Mouse (Mus musculus): ENCODE data around the gene Dcun1d5. TPM values are rescaled to one million over a fixed set of nuclear protein-coding genes. Genes with fewer than 3 reads are reported as not detected.

The Dcun1d5 gene
- 46.2 and 64.8 TPM in 2 replicates for polyA plus RNA-seq (2012; rRNA removed)

DNA sequence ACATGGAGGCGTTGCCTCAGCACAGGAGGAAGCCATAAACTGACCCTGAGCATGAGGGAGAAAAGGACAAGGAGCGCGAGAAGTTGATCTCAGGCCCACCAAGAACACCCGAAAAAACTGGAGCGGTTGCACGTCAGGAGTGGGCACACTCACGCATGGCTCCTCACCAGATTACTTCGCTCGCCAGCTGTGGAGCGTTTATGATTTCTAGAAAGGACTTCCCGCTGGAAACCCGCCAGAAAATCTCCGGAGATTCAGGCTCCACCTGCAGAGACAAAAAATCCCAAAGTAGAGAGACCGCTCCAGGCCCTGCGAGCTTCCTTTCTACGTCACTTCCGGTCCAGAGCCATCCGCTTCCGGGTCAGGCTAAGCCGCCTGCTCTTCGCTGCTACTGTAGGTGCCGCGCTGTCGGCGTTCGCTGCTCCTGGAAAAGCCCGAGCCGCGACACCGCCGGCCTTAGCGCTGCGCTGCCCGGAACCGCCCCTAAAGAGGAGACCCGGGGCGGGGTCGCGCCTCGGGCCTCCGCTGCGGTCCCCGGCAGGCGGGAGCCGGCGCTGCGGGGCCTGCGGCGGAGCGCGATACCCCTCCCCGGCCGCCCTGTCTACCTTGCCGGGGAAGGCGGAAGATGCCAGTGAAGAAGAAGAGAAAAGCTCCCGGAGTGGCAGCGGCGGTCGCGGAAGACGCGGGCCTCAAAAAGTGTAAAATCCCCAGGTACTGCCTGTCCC is at the start of gene Dcun1d5, which contains the start of gene Dync2h1:
TSS of gene Dcun1d5 (plus strand) at position 349 of the 725 bp plus-strand sequence.
TSS of gene Dync2h1 (minus strand) at position 275 of the 725 bp plus-strand sequence.
- WGBS, result under 1% methylated on average over 60 of the region's 62 CpGs
- H3K27me3 ChIP-seq (ENCODE audit: control insufficient read depth, insufficient read depth, low read length), result no peaks in the 10 kb centered on the region
- H3K27ac ChIP-seq (ENCODE audit: control insufficient read depth, insufficient read depth, low read length), result peak within 1 kb of the TSS; percentile 75
- no peaks in the 10 kb centered on the region for H3K36me3 ChIP-seq (ENCODE audit: control insufficient read depth, insufficient read depth, low read length)
- TF ChIP-seq POLR2A (IDR thresholded peaks at IDR 0.05; ENCODE audit: control insufficient read depth, extremely low read depth, insufficient read depth, low read length, poor library complexity) (peak; percentile 72), CTCF (IDR thresholded peaks at IDR 0.05; ENCODE audit: borderline replicate concordance, control insufficient read depth, extremely low read depth, insufficient read depth, low read length, poor library complexity) (0 out of 2 replicates have a peak, but pooled peaks have one; percentile 21)
- H3K4me3 ChIP-seq (ENCODE audit: control insufficient read depth, insufficient read depth, low read length), result peak within 1 kb of the TSS; percentile 89
- H3K4me1 ChIP-seq (replicated peaks; ENCODE audit: control insufficient read depth, insufficient read depth, low read length), result peaks cover 5% of the 10 kb centered on the region
- DNase-seq, result peak; percentile 92

DNA sequence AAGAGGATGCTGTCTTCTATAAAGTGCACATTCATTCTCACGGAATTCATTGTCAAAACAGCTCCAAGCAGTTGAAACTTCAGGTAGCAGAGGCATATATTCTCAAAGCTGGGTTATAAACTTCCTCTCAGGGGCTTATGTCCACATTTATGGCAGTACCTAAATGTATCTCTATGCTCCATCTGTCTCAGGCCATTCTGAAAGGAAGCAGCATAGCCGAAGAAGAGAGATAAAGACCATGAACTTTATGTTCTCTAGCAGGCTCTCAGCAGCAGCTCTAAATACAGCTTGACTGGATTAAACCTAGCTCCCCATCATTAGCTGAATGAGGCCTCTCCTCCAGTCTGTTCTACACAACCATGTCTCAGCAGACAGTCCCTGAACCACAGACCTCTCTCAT is 29.9 kb upstream of the Dcun1d5 start:
- Histone ChIP-seq H3K27me3 (ENCODE audit: control insufficient read depth, insufficient read depth, low read length) (no peaks in the 10 kb centered on the region), H3K4me1 (replicated peaks; ENCODE audit: control insufficient read depth, insufficient read depth, low read length) (no peaks in the 10 kb centered on the region), H3K27ac (ENCODE audit: control insufficient read depth, insufficient read depth, low read length) (no peak overlapping the region), H3K4me3 (ENCODE audit: control insufficient read depth, insufficient read depth, low read length) (no peak overlapping the region), H3K36me3 (ENCODE audit: control insufficient read depth, insufficient read depth, low read length) (no peaks in the 10 kb centered on the region)
- TF ChIP-seq POLR2A (IDR thresholded peaks at IDR 0.05; ENCODE audit: control insufficient read depth, extremely low read depth, insufficient read depth, low read length, poor library complexity) (no peak), CTCF (IDR thresholded peaks at IDR 0.05; ENCODE audit: borderline replicate concordance, control insufficient read depth, extremely low read depth, insufficient read depth, low read length, poor library complexity) (no peak)
- DNase-seq, result no peak
- 88% methylated on average over 2 of the region's 2 CpGs for WGBS

DNA sequence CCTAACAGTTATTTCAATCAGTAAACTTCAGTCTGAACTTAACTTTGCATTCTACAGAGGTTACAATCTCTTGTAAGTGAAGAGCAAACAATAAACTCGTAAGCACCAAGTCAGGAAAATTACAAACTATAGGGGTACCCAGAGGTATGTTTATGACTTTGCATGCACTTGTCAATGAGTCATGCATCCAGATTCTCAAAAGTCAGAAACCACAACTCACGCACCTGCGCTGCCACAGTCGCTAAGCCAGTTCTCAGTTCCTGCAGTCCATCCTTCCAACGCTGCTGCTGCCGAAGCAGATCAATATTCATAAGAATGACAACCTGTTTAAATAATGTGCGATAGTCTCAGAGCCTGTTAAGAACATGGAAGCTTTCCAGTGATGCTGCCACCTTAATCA is 25.7 kb upstream of the Dcun1d5 start:
- Histone ChIP-seq H3K4me1 (replicated peaks; ENCODE audit: control insufficient read depth, insufficient read depth, low read length) (no peaks in the 10 kb centered on the region), H3K27me3 (ENCODE audit: control insufficient read depth, insufficient read depth, low read length) (no peaks in the 10 kb centered on the region), H3K4me3 (ENCODE audit: control insufficient read depth, insufficient read depth, low read length) (no peak overlapping the region), H3K27ac (ENCODE audit: control insufficient read depth, insufficient read depth, low read length) (no peak overlapping the region), H3K36me3 (ENCODE audit: control insufficient read depth, insufficient read depth, low read length) (no peaks in the 10 kb centered on the region)
- no peak for DNase-seq
- no peak for TF ChIP-seq POLR2A (IDR thresholded peaks at IDR 0.05; ENCODE audit: control insufficient read depth, extremely low read depth, insufficient read depth, low read length, poor library complexity)
- no peak for TF ChIP-seq CTCF (IDR thresholded peaks at IDR 0.05; ENCODE audit: borderline replicate concordance, control insufficient read depth, extremely low read depth, insufficient read depth, low read length, poor library complexity)
- 97% methylated on average over 7 of the region's 7 CpGs for WGBS

DNA sequence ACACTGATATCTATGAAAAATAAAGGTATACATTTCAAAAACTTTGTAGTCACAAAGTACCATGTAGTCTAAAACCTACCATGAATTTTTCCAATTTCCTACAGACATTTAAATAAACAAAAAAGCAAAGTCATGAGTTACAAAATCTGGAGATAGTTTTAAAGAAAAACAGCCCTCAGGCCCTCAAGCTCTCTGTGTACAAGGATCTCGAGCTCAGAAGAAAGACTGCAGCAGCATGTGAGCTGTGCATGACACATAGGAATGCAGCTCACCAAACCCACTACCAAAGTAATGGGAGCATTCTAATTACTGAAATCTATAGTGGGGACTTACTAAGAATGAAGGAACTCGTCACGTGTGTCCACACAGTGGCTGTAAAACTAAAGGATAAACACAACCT is 24.6 kb upstream of the Dcun1d5 start:
- H3K27me3 ChIP-seq (ENCODE audit: control insufficient read depth, insufficient read depth, low read length), result no peaks in the 10 kb centered on the region
- no peak overlapping the region for H3K27ac ChIP-seq (ENCODE audit: control insufficient read depth, insufficient read depth, low read length)
- TF ChIP-seq POLR2A (IDR thresholded peaks at IDR 0.05; ENCODE audit: control insufficient read depth, extremely low read depth, insufficient read depth, low read length, poor library complexity), result no peak
- no peak for TF ChIP-seq CTCF (IDR thresholded peaks at IDR 0.05; ENCODE audit: borderline replicate concordance, control insufficient read depth, extremely low read depth, insufficient read depth, low read length, poor library complexity)
- no peaks in the 10 kb centered on the region for H3K4me1 ChIP-seq (replicated peaks; ENCODE audit: control insufficient read depth, insufficient read depth, low read length)
- H3K4me3 ChIP-seq (ENCODE audit: control insufficient read depth, insufficient read depth, low read length), result no peak overlapping the region
- 95% methylated on average over 3 of the region's 3 CpGs for WGBS
- H3K36me3 ChIP-seq (ENCODE audit: control insufficient read depth, insufficient read depth, low read length), result no peaks in the 10 kb centered on the region
- DNase-seq, result no peak

DNA sequence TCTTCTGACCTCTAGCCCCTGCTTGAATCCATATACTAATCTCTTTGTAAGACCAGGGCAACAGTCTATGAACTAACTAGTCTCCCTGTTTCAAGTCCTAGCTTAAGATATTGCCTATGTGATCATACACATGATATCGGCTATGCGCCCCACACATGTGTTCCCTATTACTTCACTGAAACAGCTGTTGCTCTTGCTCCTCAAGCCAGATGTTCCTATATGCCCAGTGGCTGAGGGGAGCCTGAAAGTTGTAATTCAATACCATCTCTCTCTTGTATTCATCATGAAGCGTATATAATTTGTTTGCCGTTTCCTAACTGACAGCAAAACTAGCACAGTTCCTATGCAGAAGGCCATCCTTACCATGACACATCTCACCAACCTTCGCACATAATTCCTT is 23.6 kb upstream of the Dcun1d5 start:
- H3K4me1 ChIP-seq (replicated peaks; ENCODE audit: control insufficient read depth, insufficient read depth, low read length), result no peaks in the 10 kb centered on the region
- no peaks in the 10 kb centered on the region for H3K36me3 ChIP-seq (ENCODE audit: control insufficient read depth, insufficient read depth, low read length)
- no peak overlapping the region for H3K4me3 ChIP-seq (ENCODE audit: control insufficient read depth, insufficient read depth, low read length)
- WGBS, result 96% methylated on average over 5 of the region's 5 CpGs
- H3K27me3 ChIP-seq (ENCODE audit: control insufficient read depth, insufficient read depth, low read length), result no peaks in the 10 kb centered on the region
- TF ChIP-seq POLR2A (IDR thresholded peaks at IDR 0.05; ENCODE audit: control insufficient read depth, extremely low read depth, insufficient read depth, low read length, poor library complexity), result no peak
- TF ChIP-seq CTCF (IDR thresholded peaks at IDR 0.05; ENCODE audit: borderline replicate concordance, control insufficient read depth, extremely low read depth, insufficient read depth, low read length, poor library complexity), result no peak
- H3K27ac ChIP-seq (ENCODE audit: control insufficient read depth, insufficient read depth, low read length), result no peak overlapping the region
- DNase-seq, result no peak

DNA sequence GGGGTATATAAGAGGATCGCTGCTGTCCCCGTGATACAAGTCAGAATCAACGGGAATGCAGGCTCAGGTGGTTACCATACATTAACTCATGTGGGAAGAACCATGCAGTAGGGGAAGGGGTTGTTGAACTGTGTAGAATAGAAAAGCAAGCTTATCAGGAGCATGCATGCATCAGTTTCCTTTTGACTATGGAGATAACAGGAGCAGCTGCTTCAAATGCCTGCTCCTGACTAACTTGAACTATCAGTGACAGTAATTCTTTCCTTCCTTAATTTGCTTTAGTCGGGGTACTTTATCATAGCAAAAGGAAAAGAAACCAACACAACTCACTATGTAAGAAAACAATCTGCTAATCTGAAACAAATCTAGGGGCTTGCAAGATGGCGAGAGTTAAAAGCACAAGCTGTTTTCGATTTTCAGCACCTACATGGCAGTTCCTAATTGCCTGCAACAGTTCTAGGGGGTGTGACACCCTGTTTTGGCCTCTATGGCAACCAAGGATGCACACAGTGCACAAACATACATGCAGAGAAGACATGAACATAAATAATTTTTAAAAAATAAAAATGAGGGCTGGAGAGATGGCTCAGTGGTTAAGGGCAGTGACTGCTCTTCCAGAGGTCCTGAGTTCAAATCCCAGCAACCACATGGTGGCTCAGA is 16.9 kb upstream of the Dcun1d5 start:
- Histone ChIP-seq H3K4me3 (ENCODE audit: control insufficient read depth, insufficient read depth, low read length) (no peak overlapping the region), H3K27me3 (ENCODE audit: control insufficient read depth, insufficient read depth, low read length) (no peaks in the 10 kb centered on the region), H3K27ac (ENCODE audit: control insufficient read depth, insufficient read depth, low read length) (no peak overlapping the region), H3K36me3 (ENCODE audit: control insufficient read depth, insufficient read depth, low read length) (no peaks in the 10 kb centered on the region), H3K4me1 (replicated peaks; ENCODE audit: control insufficient read depth, insufficient read depth, low read length) (no peaks in the 10 kb centered on the region)
- TF ChIP-seq POLR2A (IDR thresholded peaks at IDR 0.05; ENCODE audit: control insufficient read depth, extremely low read depth, insufficient read depth, low read length, poor library complexity) (no peak), CTCF (IDR thresholded peaks at IDR 0.05; ENCODE audit: borderline replicate concordance, control insufficient read depth, extremely low read depth, insufficient read depth, low read length, poor library complexity) (no peak)
- no peak for DNase-seq
- WGBS, result 87% methylated on average over 6 of the region's 6 CpGs
